Mouse (Mus musculus): Measurements from ENCODE around the gene Fbxl17. TPM values are rescaled to one million over a fixed set of nuclear protein-coding genes. Genes with fewer than 3 reads are reported as not detected.

The Fbxl17 gene
- total and polyA plus RNA-seq, 2 experiments from 2014 or later: 11.4 to 26.3 TPM

GRCm38 (mm10) chr17:63236846-63237245 is 263.0 kb downstream of the Fbxl17 start:
- no peaks in the 10 kb centered on the region for H3K27me3 ChIP-seq (ENCODE audit: control insufficient read depth, insufficient read depth, low read length)
- no peak overlapping the region for H3K4me3 ChIP-seq (ENCODE audit: low read depth, low read length)
- ATAC-seq (ENCODE audit: insufficient read depth, low read depth) (no peak), DNase-seq (ENCODE audit: low spot score) (no peak)
- H3K9me3 ChIP-seq (replicated peaks; ENCODE audit: control insufficient read depth, low read length): no peaks in the 10 kb centered on the region
- H3K27ac ChIP-seq (ENCODE audit: low read depth): no peak overlapping the region
- TF ChIP-seq CTCF (IDR thresholded peaks at IDR 0.05; ENCODE audit: low read depth) (no peak), EP300 (IDR thresholded peaks at IDR 0.05; ENCODE audit: low read depth) (no peak)
- H3K9ac ChIP-seq (replicated peaks; ENCODE audit: low read depth, low read length): no peak overlapping the region
- 0 out of 2 replicates have a peak, but pooled peaks cover 3% of the 10 kb centered on the region for H3K4me1 ChIP-seq (ENCODE audit: control insufficient read depth, insufficient read depth)
- H3K4me2 ChIP-seq (ENCODE audit: low read depth, low read length): no peak overlapping the region
- no peaks in the 10 kb centered on the region for H3K36me3 ChIP-seq (replicated peaks; ENCODE audit: control insufficient read depth, insufficient read depth, low read length)

- Histone ChIP-seq H3K4me2 (ENCODE audit: low read depth, low read length) (no peak overlapping the region), H3K4me3 (ENCODE audit: low read depth, low read length) (no peak overlapping the region), H3K9me3 (replicated peaks; ENCODE audit: control insufficient read depth, low read length) (no peaks in the 10 kb centered on the region), H3K36me3 (replicated peaks; ENCODE audit: control insufficient read depth, insufficient read depth, low read length) (no peaks in the 10 kb centered on the region), H3K27me3 (ENCODE audit: control insufficient read depth, insufficient read depth, low read length) (no peaks in the 10 kb centered on the region), H3K4me1 (ENCODE audit: control insufficient read depth, insufficient read depth) (0 out of 2 replicates have a peak, but pooled peaks cover 3% of the 10 kb centered on the region), H3K9ac (replicated peaks; ENCODE audit: low read depth, low read length) (no peak overlapping the region), H3K27ac (ENCODE audit: low read depth) (no peak overlapping the region)
- no peak for DNase-seq (ENCODE audit: low spot score)
- no peak for ATAC-seq (ENCODE audit: insufficient read depth, low read depth)
- 83% methylated on average over 8 of the region's 8 CpGs for WGBS
- TF ChIP-seq EP300 (IDR thresholded peaks at IDR 0.05; ENCODE audit: low read depth) (no peak), CTCF (IDR thresholded peaks at IDR 0.05; ENCODE audit: low read depth) (no peak)
Observed at GRCm38 (mm10) chr17:63236221-63236620, 263.6 kb downstream of the Fbxl17 start.

GRCm38 (mm10) chr17:63235821-63236220 is 264.0 kb downstream of the Fbxl17 start:
- TF ChIP-seq CTCF (IDR thresholded peaks at IDR 0.05; ENCODE audit: low read depth): no peak
- no peak for TF ChIP-seq EP300 (IDR thresholded peaks at IDR 0.05; ENCODE audit: low read depth)
- no peak overlapping the region for H3K27ac ChIP-seq (ENCODE audit: low read depth)
- 62% methylated on average over 3 of the region's 3 CpGs for WGBS
- DNase-seq (ENCODE audit: low spot score): no peak
- H3K9me3 ChIP-seq (replicated peaks; ENCODE audit: control insufficient read depth, low read length): no peaks in the 10 kb centered on the region
- no peak overlapping the region for H3K4me3 ChIP-seq (ENCODE audit: low read depth, low read length)
- no peaks in the 10 kb centered on the region for H3K36me3 ChIP-seq (replicated peaks; ENCODE audit: control insufficient read depth, insufficient read depth, low read length)
- H3K27me3 ChIP-seq (ENCODE audit: control insufficient read depth, insufficient read depth, low read length): no peaks in the 10 kb centered on the region
- H3K4me1 ChIP-seq (ENCODE audit: control insufficient read depth, insufficient read depth): 0 out of 2 replicates have a peak, but pooled peaks cover 3% of the 10 kb centered on the region
- H3K4me2 ChIP-seq (ENCODE audit: low read depth, low read length): no peak overlapping the region
- H3K9ac ChIP-seq (replicated peaks; ENCODE audit: low read depth, low read length): no peak overlapping the region
- ATAC-seq (ENCODE audit: insufficient read depth, low read depth): no peak

GRCm38 (mm10) chr17:63229111-63229510 is 270.7 kb downstream of the Fbxl17 start:
- no peak overlapping the region for H3K4me2 ChIP-seq (ENCODE audit: low read depth, low read length)
- no peaks in the 10 kb centered on the region for H3K9me3 ChIP-seq (replicated peaks; ENCODE audit: control insufficient read depth, low read length)
- no peak overlapping the region for H3K27ac ChIP-seq (ENCODE audit: low read depth)
- H3K9ac ChIP-seq (replicated peaks; ENCODE audit: low read depth, low read length): no peak overlapping the region
- no peak overlapping the region for H3K4me3 ChIP-seq (ENCODE audit: low read depth, low read length)
- ATAC-seq (ENCODE audit: insufficient read depth, low read depth) (no peak), DNase-seq (ENCODE audit: low spot score) (no peak)
- H3K36me3 ChIP-seq (replicated peaks; ENCODE audit: control insufficient read depth, insufficient read depth, low read length): no peaks in the 10 kb centered on the region; the same call in 1 of the 2 replicates
- TF ChIP-seq EP300 (IDR thresholded peaks at IDR 0.05; ENCODE audit: low read depth): no peak
- H3K27me3 ChIP-seq (ENCODE audit: control insufficient read depth, insufficient read depth, low read length): no peaks in the 10 kb centered on the region
- no peaks in the 10 kb centered on the region for H3K4me1 ChIP-seq (ENCODE audit: control insufficient read depth, insufficient read depth)
- WGBS: 76% methylated on average over 4 of the region's 4 CpGs

- DNase-seq (ENCODE audit: low spot score): no peak
- ATAC-seq (ENCODE audit: insufficient read depth, low read depth): no peak
- Histone ChIP-seq H3K27me3 (ENCODE audit: control insufficient read depth, insufficient read depth, low read length) (no peaks in the 10 kb centered on the region), H3K36me3 (replicated peaks; ENCODE audit: control insufficient read depth, insufficient read depth, low read length) (no peaks in the 10 kb centered on the region; the same call in 1 of the 2 replicates), H3K9me3 (replicated peaks; ENCODE audit: control insufficient read depth, low read length) (no peaks in the 10 kb centered on the region), H3K9ac (replicated peaks; ENCODE audit: low read depth, low read length) (no peak overlapping the region), H3K4me2 (ENCODE audit: low read depth, low read length) (no peak overlapping the region), H3K4me3 (ENCODE audit: low read depth, low read length) (no peak overlapping the region), H3K27ac (ENCODE audit: low read depth) (no peak overlapping the region), H3K4me1 (ENCODE audit: control insufficient read depth, insufficient read depth) (no peaks in the 10 kb centered on the region)
- TF ChIP-seq CTCF (IDR thresholded peaks at IDR 0.05; ENCODE audit: low read depth): no peak
- TF ChIP-seq EP300 (IDR thresholded peaks at IDR 0.05; ENCODE audit: low read depth): no peak
- 71% methylated on average over 2 of the region's 2 CpGs for WGBS
Observed at GRCm38 (mm10) chr17:63226380-63226779, 273.4 kb downstream of the Fbxl17 start.

- no peaks in the 10 kb centered on the region for H3K9me3 ChIP-seq (replicated peaks; ENCODE audit: control insufficient read depth, low read length)
- TF ChIP-seq EP300 (IDR thresholded peaks at IDR 0.05; ENCODE audit: low read depth): no peak
- TF ChIP-seq CTCF (IDR thresholded peaks at IDR 0.05; ENCODE audit: low read depth): no peak
- 91% methylated on average over 1 of the region's 1 CpGs for WGBS
Observed at GRCm38 (mm10) chr17:63225959-63226358, 273.9 kb downstream of the Fbxl17 start.

More at GRCm38 (mm10) chr17:63225959-63226358, 273.9 kb downstream of the Fbxl17 start:
- no peak for ATAC-seq (ENCODE audit: insufficient read depth, low read depth)
- H3K27ac ChIP-seq (ENCODE audit: low read depth): no peak overlapping the region
- H3K4me2 ChIP-seq (ENCODE audit: low read depth, low read length): no peak overlapping the region
- no peaks in the 10 kb centered on the region for H3K27me3 ChIP-seq (ENCODE audit: control insufficient read depth, insufficient read depth, low read length)
- H3K4me1 ChIP-seq (ENCODE audit: control insufficient read depth, insufficient read depth): no peaks in the 10 kb centered on the region
- H3K9ac ChIP-seq (replicated peaks; ENCODE audit: low read depth, low read length): no peak overlapping the region
- no peaks in the 10 kb centered on the region; the same call in 1 of the 2 replicates for H3K36me3 ChIP-seq (replicated peaks; ENCODE audit: control insufficient read depth, insufficient read depth, low read length)
- H3K4me3 ChIP-seq (ENCODE audit: low read depth, low read length): no peak overlapping the region
- no peak for DNase-seq (ENCODE audit: low spot score)
